8 mouse cellular contexts compared by ENCODE assay signal in the genomic region with DNA sequence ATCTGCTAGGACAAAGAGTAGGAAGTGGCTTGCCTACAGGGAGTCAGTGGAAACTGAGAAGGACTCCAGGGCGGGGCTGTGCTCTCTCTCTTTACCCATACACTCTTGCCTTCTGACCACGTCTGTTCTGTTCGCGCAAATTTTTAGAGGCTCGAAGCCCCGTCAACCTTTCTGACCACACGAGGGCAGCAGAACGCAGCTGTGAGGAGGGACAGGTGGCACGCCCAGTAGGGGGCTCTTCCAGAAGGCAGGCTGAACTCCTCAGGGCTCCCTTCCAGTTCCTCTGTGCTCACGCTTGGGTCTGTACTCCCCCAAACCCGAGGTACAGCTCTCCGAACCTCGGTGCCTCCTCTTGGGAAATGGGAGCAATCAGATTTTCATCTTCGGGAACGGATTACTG.
DNase-seq lines count a peak whose midpoint lies in the region; ATAC-seq lines count a peak whose summit lies in the region.

No protein-coding gene starts in this region.

- no peaks in the 10 kb centered on the region for H3K9me3 ChIP-seq in midbrain, embryonic 13.5 days

- no peaks in the 10 kb centered on the region for H3K36me3 ChIP-seq in midbrain, embryonic 13.5 days

- DNase-seq in MN1 (ENCODE audit: low spot score): peak; percentile 90
- DNase-seq in cerebellum, adult 11-12 months: peak; percentile 93
- DNase-seq in induced T-regulatory cell, adult 2 months (ENCODE audit: low read depth): peak; percentile 82
- peak; percentile 78 to 87 for DNase-seq in left cerebral cortex, postnatal 25 days (ENCODE audit: low spot score in 2 of 2)
- DNase-seq in spleen, adult 18-20 months: peak; percentile 21 to 61

- H3K4me2 ChIP-seq in midbrain, embryonic 13.5 days (replicated peaks): peak overlapping the region; percentile 34

- H3K27ac ChIP-seq in midbrain, embryonic 13.5 days: no peak overlapping the region

- no peak overlapping the region; the same call in 1 of the 2 replicates for H3K9ac ChIP-seq in midbrain, embryonic 13.5 days (replicated peaks)

- ATAC-seq in frontal cortex, adult (ENCODE audit: low TSS enrichment): peak; percentile 64
- peak; percentile 35 for ATAC-seq in midbrain, embryonic 13.5 days
- no peak for ATAC-seq in erythroid progenitor cell, adult 5-6 weeks (replicated peaks; ENCODE audit: low FRiP score, poor library complexity, severe bottlenecking)

- intact Hi-C loops in left cerebral cortex, postnatal 25 days (cut with DNase I): loop anchor here (1.0 to 10.0 kb wide), 4 partner anchors 60 to 222 kb away; a partner anchor contains a TSS

- peaks cover 46% of the 10 kb centered on the region for H3K4me1 ChIP-seq in midbrain, embryonic 13.5 days (replicated peaks)

- peaks cover 45% of the 10 kb centered on the region for H3K27me3 ChIP-seq in midbrain, embryonic 13.5 days

- H3K4me3 ChIP-seq in midbrain, embryonic 13.5 days (replicated peaks): no peak overlapping the region

- WGBS in midbrain, embryonic 13.5 days: 3% methylated on average over 15 of the region's 15 CpGs

Comparison
In these comparisons a context has a peak if more than half of its experiments do, and no peak if none do; other contexts are left out.
1. DNase-seq: peak in every context shown above with its lines; median percentile 93 in cerebellum, adult 11-12 months; 90 in MN1; 82 in left cerebral cortex, postnatal 25 days; 82 in induced T-regulatory cell, adult 2 months; 41 in spleen, adult 18-20 months.